Mouse (Mus musculus): ENCODE results near the gene Exoc5. TPM values are rescaled to one million over a fixed set of nuclear protein-coding genes. Genes with fewer than 3 reads are reported as not detected.

The Exoc5 gene
- polyA plus RNA-seq, 1 experiment from 2014 or later: 64.0 TPM

DNA sequence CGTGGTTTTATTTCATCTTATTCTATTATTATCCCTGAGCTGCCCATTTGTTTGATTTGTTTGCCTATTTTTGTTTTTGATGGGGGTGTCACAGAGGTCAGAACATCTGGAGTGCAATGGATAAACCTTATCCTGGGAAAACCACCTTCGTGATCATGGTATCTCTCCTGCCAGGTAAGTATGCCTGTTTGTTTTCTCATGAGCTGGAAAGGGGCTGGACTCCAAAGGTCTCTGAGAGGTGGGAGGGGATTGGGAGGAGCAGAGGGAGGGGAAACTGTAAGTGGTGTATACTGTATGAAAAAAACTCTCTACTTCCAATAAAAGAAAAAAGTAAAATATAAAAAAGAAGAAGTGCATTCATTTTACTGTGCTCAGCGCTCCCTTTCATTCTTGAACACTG, 64.8 kb downstream of the Exoc5 start:
- H3K4me1 ChIP-seq (replicated peaks): no peaks in the 10 kb centered on the region
- no peak overlapping the region for H3K27ac ChIP-seq
- H3K27me3 ChIP-seq: no peaks in the 10 kb centered on the region
- WGBS: 84% methylated on average over 3 of the region's 3 CpGs
- H3K9ac ChIP-seq (replicated peaks): no peak overlapping the region
- no peak overlapping the region for H3K4me2 ChIP-seq
- H3K4me3 ChIP-seq (replicated peaks): no peak overlapping the region
- no peaks in the 10 kb centered on the region for H3K9me3 ChIP-seq
- no peak for ATAC-seq (ENCODE audit: insufficient number of reproducible peaks, insufficient read depth, low FRiP score, low TSS enrichment, low read depth)
- H3K36me3 ChIP-seq: no peaks in the 10 kb centered on the region

DNA sequence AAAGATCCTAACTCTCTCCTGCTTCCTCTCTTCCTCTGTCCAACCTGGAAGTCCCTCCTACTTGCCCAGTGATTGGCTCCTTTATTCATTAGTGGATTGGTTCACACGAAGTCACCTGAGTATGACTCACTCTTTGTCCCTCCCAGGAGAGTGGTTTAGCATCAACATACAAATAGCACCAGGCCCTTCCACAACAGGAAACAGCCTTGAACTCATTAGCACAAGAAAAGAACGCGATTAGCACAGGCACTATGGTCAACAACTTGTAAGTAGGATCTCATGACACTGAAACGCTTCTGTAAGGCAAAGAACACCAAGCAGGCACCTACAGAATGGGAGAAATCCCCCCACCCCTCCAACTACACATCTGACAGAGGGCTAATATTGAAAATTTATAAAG, 67.7 kb downstream of the Exoc5 start:
- no peak for ATAC-seq (ENCODE audit: insufficient number of reproducible peaks, insufficient read depth, low FRiP score, low TSS enrichment, low read depth)
- 41% methylated on average over 4 of the region's 4 CpGs for WGBS
- Histone ChIP-seq H3K4me2 (no peak overlapping the region), H3K4me1 (replicated peaks) (no peaks in the 10 kb centered on the region), H3K27me3 (no peaks in the 10 kb centered on the region), H3K36me3 (no peaks in the 10 kb centered on the region), H3K4me3 (replicated peaks) (no peak overlapping the region), H3K9me3 (no peaks in the 10 kb centered on the region), H3K27ac (no peak overlapping the region), H3K9ac (replicated peaks) (no peak overlapping the region)

DNA sequence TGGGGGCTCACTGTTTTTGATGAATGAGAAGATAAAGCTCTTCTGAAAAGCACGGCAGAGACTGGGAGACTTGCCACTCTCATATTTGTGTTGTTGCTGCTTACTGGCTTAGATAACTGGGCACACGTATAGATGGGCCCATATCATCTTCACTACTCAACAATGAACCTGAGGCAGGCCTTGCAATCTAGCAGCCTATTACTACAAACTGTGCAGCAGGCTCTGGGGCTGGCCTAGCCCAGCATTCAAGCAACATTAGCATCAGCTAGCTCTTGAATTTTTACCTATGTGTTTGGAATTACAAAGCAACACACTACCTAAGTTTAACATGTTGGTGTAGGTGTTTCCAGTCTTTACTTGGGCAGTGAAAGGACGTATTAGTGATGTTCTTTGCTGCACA, 72.6 kb downstream of the Exoc5 start:
- Histone ChIP-seq H3K9me3 (no peaks in the 10 kb centered on the region), H3K27me3 (no peaks in the 10 kb centered on the region), H3K4me3 (replicated peaks) (no peak overlapping the region), H3K27ac (no peak overlapping the region), H3K9ac (replicated peaks) (no peak overlapping the region), H3K4me1 (replicated peaks) (0 out of 2 replicates have a peak, but pooled peaks cover 2% of the 10 kb centered on the region), H3K4me2 (no peak overlapping the region), H3K36me3 (no peaks in the 10 kb centered on the region)
- ATAC-seq (ENCODE audit: insufficient number of reproducible peaks, insufficient read depth, low FRiP score, low TSS enrichment, low read depth): no peak
- 86% methylated on average over 3 of the region's 3 CpGs for WGBS

DNA sequence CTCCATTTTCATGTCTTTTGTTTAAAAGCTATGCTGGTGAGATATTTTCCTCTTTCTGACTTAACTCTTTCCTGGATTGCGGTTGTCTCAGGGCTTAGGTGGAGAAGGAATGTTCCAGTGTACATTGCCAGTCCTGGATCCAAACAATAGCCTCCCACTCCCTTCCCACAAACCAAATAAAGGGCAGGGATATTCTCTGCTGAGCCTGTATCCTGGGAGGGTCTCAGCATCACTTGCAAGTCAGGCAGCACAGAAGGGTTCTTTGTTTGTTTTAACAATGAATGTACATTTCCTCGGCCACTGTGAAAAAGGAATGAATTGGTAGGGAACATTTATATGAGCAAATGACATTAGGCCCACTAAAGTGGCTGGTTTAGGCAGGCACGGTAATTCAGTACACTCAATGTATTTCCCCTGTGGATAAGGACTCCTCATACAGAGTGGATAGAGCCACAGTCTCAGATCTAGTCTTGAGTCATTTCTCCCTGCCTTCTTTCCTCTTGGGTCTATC, 74.3 kb downstream of the Exoc5 start:
- WGBS: 65% methylated on average over 3 of the region's 3 CpGs
- 0 out of 2 replicates have a peak, but pooled peaks cover 2% of the 10 kb centered on the region for H3K4me1 ChIP-seq (replicated peaks)
- H3K4me3 ChIP-seq (replicated peaks): no peak overlapping the region
- no peaks in the 10 kb centered on the region for H3K36me3 ChIP-seq
- H3K27me3 ChIP-seq: no peaks in the 10 kb centered on the region
- no peak overlapping the region for H3K4me2 ChIP-seq
- no peaks in the 10 kb centered on the region for H3K9me3 ChIP-seq
- no peak for ATAC-seq (ENCODE audit: insufficient number of reproducible peaks, insufficient read depth, low FRiP score, low TSS enrichment, low read depth)
- no peak overlapping the region for H3K9ac ChIP-seq (replicated peaks)
- no peak overlapping the region for H3K27ac ChIP-seq

DNA sequence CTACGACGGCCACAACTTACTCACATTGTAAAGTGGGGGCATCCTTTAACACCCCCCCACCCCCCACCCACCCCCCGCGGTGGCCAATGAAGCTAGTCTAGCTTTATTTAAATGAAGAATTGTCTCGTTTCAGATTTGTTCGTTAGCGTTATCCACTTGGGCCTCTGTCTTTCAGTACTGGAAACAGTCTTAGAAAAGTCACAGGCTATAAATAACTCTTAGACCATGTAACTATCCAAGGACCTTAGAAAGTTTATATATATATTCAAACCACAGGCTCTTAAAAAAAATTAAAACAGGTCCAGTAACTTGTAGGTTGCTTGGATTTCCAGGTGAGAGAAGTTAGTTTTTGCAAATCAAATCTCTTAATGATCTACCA, 75.3 kb downstream of the Exoc5 start:
- no peak overlapping the region for H3K9ac ChIP-seq (replicated peaks)
- no peak overlapping the region for H3K27ac ChIP-seq

DNA sequence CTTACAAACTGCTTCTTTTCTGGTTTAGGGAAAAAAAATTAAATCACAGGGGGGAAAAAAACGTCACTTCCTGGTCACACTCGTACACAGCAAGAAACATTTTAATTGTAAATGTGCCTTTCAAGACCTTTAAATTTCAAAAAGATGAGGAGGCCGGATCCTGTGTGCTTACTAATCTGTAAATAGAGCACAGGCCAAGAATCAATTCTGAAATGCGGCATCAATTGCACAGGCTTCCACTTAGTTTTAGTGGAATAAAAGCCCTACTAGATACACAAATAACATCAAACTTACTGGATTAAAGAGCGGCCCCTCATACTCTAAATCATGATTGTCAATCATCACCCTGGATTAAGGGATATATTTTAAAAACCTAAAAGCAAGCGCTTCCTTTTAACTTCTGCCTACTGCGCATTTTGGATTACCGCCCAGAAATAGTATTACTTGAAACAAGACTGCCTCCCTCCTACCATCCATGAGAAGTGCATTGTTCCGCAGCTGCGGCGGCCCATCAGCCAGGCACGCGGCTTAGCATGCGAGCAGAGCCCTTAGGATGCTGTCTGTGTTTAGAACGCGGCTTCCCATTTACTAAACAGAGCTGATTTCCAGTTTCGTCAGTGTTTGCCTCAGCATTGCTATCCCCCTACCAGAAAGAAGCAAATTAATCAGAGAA, 75.8 kb downstream of the Exoc5 start:
- H3K9ac ChIP-seq (replicated peaks): no peak overlapping the region

More for the DNA sequence above, 75.3 kb downstream of the Exoc5 start:
- peak overlapping the region; percentile 21 for H3K4me3 ChIP-seq (replicated peaks)
- no peak for ATAC-seq (ENCODE audit: insufficient number of reproducible peaks, insufficient read depth, low FRiP score, low TSS enrichment, low read depth)
- 8% methylated on average over 7 of the region's 7 CpGs for WGBS
- peaks cover 6% of the 10 kb centered on the region; the same call in 1 of the 2 replicates for H3K4me1 ChIP-seq (replicated peaks)
- H3K4me2 ChIP-seq: peak overlapping the region; percentile 50
- H3K9me3 ChIP-seq: no peaks in the 10 kb centered on the region
- H3K36me3 ChIP-seq: no peaks in the 10 kb centered on the region
- H3K27me3 ChIP-seq: no peaks in the 10 kb centered on the region

DNA sequence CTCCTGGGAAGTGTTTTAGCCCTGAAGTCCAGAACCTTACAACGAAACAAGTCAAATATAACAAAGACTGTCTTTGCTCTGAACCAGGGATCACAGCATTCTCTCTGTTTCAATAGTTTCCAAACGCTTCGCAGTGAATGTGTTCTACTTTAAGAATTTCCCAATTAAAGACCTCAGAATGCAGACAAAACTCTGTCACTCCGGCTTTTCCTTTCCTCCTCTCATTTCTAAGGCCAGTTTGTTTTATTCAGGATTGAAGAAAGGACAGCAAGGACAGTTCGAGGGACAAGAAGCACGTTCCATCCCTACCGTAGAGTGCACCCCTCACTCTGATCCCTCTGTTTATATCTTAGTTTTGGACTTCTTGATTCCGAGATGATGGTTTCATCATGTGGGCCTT, 76.6 kb downstream of the Exoc5 start:
- WGBS: 90% methylated on average over 8 of the region's 8 CpGs
- no peaks in the 10 kb centered on the region for H3K27me3 ChIP-seq
- H3K36me3 ChIP-seq: no peaks in the 10 kb centered on the region
- peaks cover 6% of the 10 kb centered on the region; the same call in 1 of the 2 replicates for H3K4me1 ChIP-seq (replicated peaks)
- no peak overlapping the region for H3K4me2 ChIP-seq
- no peak for ATAC-seq (ENCODE audit: insufficient number of reproducible peaks, insufficient read depth, low FRiP score, low TSS enrichment, low read depth)
- H3K27ac ChIP-seq: no peak overlapping the region
- H3K9me3 ChIP-seq: no peaks in the 10 kb centered on the region
- H3K4me3 ChIP-seq (replicated peaks): no peak overlapping the region
- no peak overlapping the region for H3K9ac ChIP-seq (replicated peaks)

More for the DNA sequence above, 75.8 kb downstream of the Exoc5 start:
- peak overlapping the region; percentile 50 for H3K4me2 ChIP-seq
- H3K4me3 ChIP-seq (replicated peaks): peak overlapping the region; percentile 21
- 16% methylated on average over 17 of the region's 17 CpGs for WGBS
- no peaks in the 10 kb centered on the region for H3K9me3 ChIP-seq
- H3K27me3 ChIP-seq: no peaks in the 10 kb centered on the region
- ATAC-seq (ENCODE audit: insufficient number of reproducible peaks, insufficient read depth, low FRiP score, low TSS enrichment, low read depth): peak; percentile 81; the same call in 1 of the 2 replicates
- H3K36me3 ChIP-seq: no peaks in the 10 kb centered on the region
- H3K27ac ChIP-seq: no peak overlapping the region
- peaks cover 6% of the 10 kb centered on the region; the same call in 1 of the 2 replicates for H3K4me1 ChIP-seq (replicated peaks)

DNA sequence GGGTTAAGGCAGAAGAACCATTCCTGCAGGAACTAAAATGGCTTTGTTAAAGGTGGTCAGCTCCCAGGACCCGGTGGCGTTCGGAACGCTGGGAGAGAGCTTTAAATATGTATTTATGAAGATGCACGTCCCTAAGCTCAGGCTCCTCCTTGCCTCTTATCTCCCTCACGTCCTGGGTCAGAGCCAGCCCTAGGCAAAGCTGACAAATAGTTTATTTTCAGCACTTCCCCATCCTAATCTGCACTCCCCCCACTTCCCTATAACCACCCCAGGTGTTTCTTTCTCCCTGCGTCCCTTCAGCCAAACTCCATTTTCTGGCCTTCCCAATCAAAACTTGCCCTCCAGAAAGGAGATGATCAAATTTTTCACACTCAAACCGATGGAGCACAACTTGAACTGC, 80.2 kb downstream of the Exoc5 start:
- 76% methylated on average over 8 of the region's 8 CpGs for WGBS
- H3K9ac ChIP-seq (replicated peaks): no peak overlapping the region
- no peaks in the 10 kb centered on the region for H3K27me3 ChIP-seq
- no peak overlapping the region for H3K4me3 ChIP-seq (replicated peaks)
- no peaks in the 10 kb centered on the region for H3K9me3 ChIP-seq
- peaks cover 6% of the 10 kb centered on the region; the same call in 1 of the 2 replicates for H3K4me1 ChIP-seq (replicated peaks)
- ATAC-seq (ENCODE audit: insufficient number of reproducible peaks, insufficient read depth, low FRiP score, low TSS enrichment, low read depth): no peak
- no peaks in the 10 kb centered on the region for H3K36me3 ChIP-seq
- H3K4me2 ChIP-seq: no peak overlapping the region
- H3K27ac ChIP-seq: no peak overlapping the region

DNA sequence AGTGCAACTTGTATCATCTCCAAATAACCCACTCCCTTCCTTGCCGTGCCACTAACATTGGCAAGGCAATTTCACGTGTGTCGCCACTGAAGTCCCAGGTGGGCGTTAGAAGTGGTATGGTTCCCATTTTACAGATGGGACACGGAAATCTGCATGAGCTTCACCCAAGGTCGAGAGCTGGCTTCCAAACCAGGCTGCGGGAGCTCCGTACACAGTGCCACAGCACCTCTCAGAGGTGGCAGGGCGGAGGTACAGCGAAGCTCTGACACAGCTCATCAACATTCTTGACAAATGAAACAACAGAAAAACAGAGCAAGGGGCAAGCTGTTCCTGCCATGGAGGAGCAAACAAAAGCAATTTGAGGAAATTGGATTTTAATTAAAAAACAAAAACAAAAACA, 80.8 kb downstream of the Exoc5 start:
- no peaks in the 10 kb centered on the region for H3K27me3 ChIP-seq
- 47% methylated on average over 10 of the region's 10 CpGs for WGBS
- H3K4me3 ChIP-seq (replicated peaks): no peak overlapping the region
- H3K9ac ChIP-seq (replicated peaks): no peak overlapping the region
- no peaks in the 10 kb centered on the region for H3K9me3 ChIP-seq
- H3K36me3 ChIP-seq: no peaks in the 10 kb centered on the region
- H3K4me1 ChIP-seq (replicated peaks): peaks cover 4% of the 10 kb centered on the region; the same call in 1 of the 2 replicates
- H3K4me2 ChIP-seq: no peak overlapping the region
- H3K27ac ChIP-seq: no peak overlapping the region
- no peak for ATAC-seq (ENCODE audit: insufficient number of reproducible peaks, insufficient read depth, low FRiP score, low TSS enrichment, low read depth)

DNA sequence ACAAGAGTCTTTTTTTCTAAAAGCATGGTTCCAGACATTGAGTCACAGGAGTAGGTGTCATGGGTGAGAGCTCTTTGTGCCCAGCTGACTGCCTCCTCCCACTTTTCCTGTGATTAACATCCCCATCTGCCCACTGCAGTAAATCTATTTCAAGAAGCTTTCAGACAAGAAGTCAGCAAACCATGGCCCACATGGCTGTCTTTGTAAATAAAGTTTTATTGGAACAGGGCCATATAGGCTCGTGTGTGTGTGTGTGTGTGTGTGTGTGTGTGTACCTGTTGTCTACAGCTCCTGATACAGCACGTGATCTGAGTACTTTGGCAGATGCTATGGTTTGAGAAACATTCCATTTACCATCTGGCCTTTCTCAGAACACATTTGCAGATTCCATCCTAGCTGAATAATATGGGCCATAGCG, 87.5 kb downstream of the Exoc5 start:
- 62% methylated on average over 3 of the region's 3 CpGs for WGBS
- H3K4me1 ChIP-seq (replicated peaks): no peaks in the 10 kb centered on the region
- H3K27me3 ChIP-seq: no peaks in the 10 kb centered on the region
- no peak overlapping the region for H3K4me2 ChIP-seq
- H3K36me3 ChIP-seq: no peaks in the 10 kb centered on the region
- no peak overlapping the region for H3K27ac ChIP-seq
- ATAC-seq (ENCODE audit: insufficient number of reproducible peaks, insufficient read depth, low FRiP score, low TSS enrichment, low read depth): no peak
- no peak overlapping the region for H3K4me3 ChIP-seq (replicated peaks)
- H3K9ac ChIP-seq (replicated peaks): no peak overlapping the region
- H3K9me3 ChIP-seq: no peaks in the 10 kb centered on the region

DNA sequence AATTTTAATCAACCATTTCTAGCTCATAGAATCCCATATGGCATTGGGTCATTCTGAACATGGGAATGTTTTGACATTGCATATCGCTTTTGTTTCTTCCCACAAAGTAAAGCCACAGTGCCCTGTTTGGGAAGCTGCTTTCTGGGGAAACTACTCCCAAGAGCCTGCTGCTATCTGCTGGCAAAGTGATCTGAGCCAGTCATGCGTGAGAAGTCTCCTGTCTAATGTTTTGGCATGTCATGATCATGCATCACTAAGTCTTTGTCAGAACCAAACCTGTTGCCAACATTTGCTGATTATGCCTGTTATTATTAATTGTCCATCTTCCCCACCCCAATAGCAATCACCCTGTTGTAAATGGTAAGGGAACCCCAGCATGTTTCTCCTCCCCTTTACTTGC, 94.9 kb downstream of the Exoc5 start:
- H3K36me3 ChIP-seq: no peaks in the 10 kb centered on the region
- H3K27me3 ChIP-seq: no peaks in the 10 kb centered on the region
- H3K9me3 ChIP-seq: peaks cover 3% of the 10 kb centered on the region; the same call in 1 of the 2 replicates
- H3K4me1 ChIP-seq (replicated peaks): no peaks in the 10 kb centered on the region
- WGBS: 91% methylated on average over 2 of the region's 2 CpGs
- H3K27ac ChIP-seq: no peak overlapping the region
- H3K4me3 ChIP-seq (replicated peaks): no peak overlapping the region
- no peak for ATAC-seq (ENCODE audit: insufficient number of reproducible peaks, insufficient read depth, low FRiP score, low TSS enrichment, low read depth)
- H3K9ac ChIP-seq (replicated peaks): no peak overlapping the region
- H3K4me2 ChIP-seq: no peak overlapping the region

DNA sequence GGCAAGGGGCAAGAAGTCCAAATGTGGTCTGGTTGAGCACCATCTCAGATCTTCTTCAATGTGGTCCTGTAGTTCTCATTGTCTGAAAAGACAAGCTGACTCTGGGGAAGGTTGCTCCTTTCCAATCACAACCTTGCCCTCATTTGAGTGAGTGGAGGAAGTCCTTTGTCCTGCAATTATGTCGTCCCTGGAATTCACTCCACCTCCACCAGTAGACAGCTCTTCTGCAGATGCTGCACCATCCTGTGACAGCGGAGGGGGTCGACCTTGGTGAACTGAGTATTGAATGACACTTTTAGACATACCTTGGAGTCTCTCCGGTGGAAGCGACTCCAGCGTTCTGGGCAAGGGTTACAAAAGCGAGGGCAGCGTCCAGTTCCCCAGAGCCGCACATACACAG, 97.8 kb downstream of the Exoc5 start:
- no peak overlapping the region for H3K4me3 ChIP-seq (replicated peaks)
- ATAC-seq (ENCODE audit: insufficient number of reproducible peaks, insufficient read depth, low FRiP score, low TSS enrichment, low read depth): no peak
- H3K4me1 ChIP-seq (replicated peaks): no peaks in the 10 kb centered on the region
- no peak overlapping the region for H3K27ac ChIP-seq
- H3K27me3 ChIP-seq: no peaks in the 10 kb centered on the region
- no peak overlapping the region for H3K9ac ChIP-seq (replicated peaks)
- 84% methylated on average over 9 of the region's 9 CpGs for WGBS
- H3K36me3 ChIP-seq: no peaks in the 10 kb centered on the region
- peaks cover 3% of the 10 kb centered on the region; the same call in 1 of the 2 replicates for H3K9me3 ChIP-seq
- no peak overlapping the region for H3K4me2 ChIP-seq
